Mouse (Mus musculus) liver, adult 2 months (tissue): ENCODE results near the gene Klhl22.

ENCODE experiments used
- CTCF ChIP-seq: fragments of 200-500 bp; IDR thresholded peaks from 2 replicates; pipeline ENCODE4 v1.5.1; 2011; ENCODE audit warnings: low read depth, low read length, control low read depth
- POLR2A ChIP-seq: fragments of 200-500 bp; IDR thresholded peaks from 2 replicates; pipeline ENCODE4 v1.6.1; 2011; ENCODE audit warnings: low read length, control low read depth; ENCODE audit not compliant: insufficient read depth; ENCODE audit errors: extremely low read depth

DNA sequence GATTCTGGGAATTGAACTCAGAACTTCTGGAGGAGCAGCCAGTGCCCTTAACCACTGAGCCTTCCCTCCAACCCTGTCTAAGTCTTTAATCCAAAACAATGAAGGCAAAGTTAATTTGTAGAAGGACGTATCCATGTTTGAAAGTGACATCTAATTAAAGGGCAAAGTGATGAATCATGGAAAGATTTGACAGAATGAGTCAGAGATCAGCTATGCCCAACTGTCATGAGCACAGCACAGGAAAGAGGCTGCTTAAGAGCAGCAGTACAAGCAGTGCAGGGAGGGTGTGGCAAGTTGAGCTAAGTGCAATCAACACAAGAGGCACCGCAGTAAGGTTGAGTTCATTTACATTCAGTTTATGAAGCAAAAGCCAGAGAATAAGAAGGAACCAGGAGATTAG lies 14.4 kb upstream of the Klhl22 start:
- TF ChIP-seq POLR2A (no peak), CTCF (no peak)
